Mouse (Mus musculus) lung, adult 2 months (tissue): ENCODE measurements around the gene Naa20.

ENCODE experiments used
- CTCF ChIP-seq: fragments of 200-500 bp; IDR thresholded peaks from 2 replicates; pipeline ENCODE4 v1.5.1; 2011; ENCODE audit warnings: mild to moderate bottlenecking, low read length, control low read depth; ENCODE audit not compliant: insufficient read depth
- POLR2A ChIP-seq: fragments of 200-500 bp; IDR thresholded peaks from 2 replicates; pipeline ENCODE4 v1.6.1; 2011; ENCODE audit warnings: low read depth, mild to moderate bottlenecking, control low read depth, low read length, borderline replicate concordance; ENCODE audit errors: extremely low read depth

- TF ChIP-seq POLR2A (no peak), CTCF (no peak)
These were observed 53.9 kb downstream of the Naa20 start for GRCm38 (mm10) chr2:145955844-145956243.
